Mouse (Mus musculus) ES-E14 (cell line): ENCODE results near the gene Kcnk12. TPM values are rescaled to one million over a fixed set of nuclear protein-coding genes. Genes with fewer than 3 reads are reported as not detected.

Experiments
- DNase-seq: peaks from one replicate; pipeline ENCODE4 v3.0.0-alpha.2; 2013; ENCODE audit warnings: low read depth, low spot score
- H3K27ac ChIP-seq: 2 replicates; pipeline ENCODE4 v1.5.1; 2012; ENCODE audit warnings: low read depth, mild to moderate bottlenecking, low read length, moderate library complexity, mixed read lengths; ENCODE audit not compliant: poor library complexity, insufficient read depth, severe bottlenecking
- H3K36me3 ChIP-seq: 2 replicates; pipeline ENCODE4 v1.6.1; 2012; ENCODE audit warnings: mild to moderate bottlenecking, low read length, moderate library complexity, mixed read lengths; ENCODE audit not compliant: control insufficient read depth, poor library complexity, insufficient read depth, severe bottlenecking
- H3K4me1 ChIP-seq, 2 experiments: fragments of 150-350 bp in 1 of 2; sonication (generic) in 1 of 2; 2 replicates each; pipeline ENCODE4 v1.6.1; 2012; ENCODE audit warnings: low read length in 2 of 2, mild to moderate bottlenecking in 1 of 2, mixed read lengths in 1 of 2; ENCODE audit not compliant: control insufficient read depth in 2 of 2, insufficient read depth in 2 of 2, poor library complexity in 1 of 2
- H3K4me3 ChIP-seq, 2 experiments: fragments of 150-350 bp in 1 of 2; sonication (generic) in 1 of 2; 2 replicates each; pipeline ENCODE4 v1.5.1; 2012; ENCODE audit warnings: low read length in 2 of 2, low read depth in 1 of 2, mild to moderate bottlenecking in 1 of 2, mixed read lengths in 1 of 2; ENCODE audit not compliant: insufficient read depth in 1 of 2, poor library complexity in 1 of 2, severe bottlenecking in 1 of 2
- H3K9ac ChIP-seq: 2 replicates; pipeline ENCODE4 v1.6.1; 2012; ENCODE audit warnings: low read depth, mild to moderate bottlenecking, low read length, mixed read lengths; ENCODE audit not compliant: poor library complexity, insufficient read depth, severe bottlenecking
- H3K9me3 ChIP-seq: fragments of 150-350 bp; sonication (generic); 2 replicates; pipeline ENCODE4 v1.6.1; 2012; ENCODE audit warnings: low read depth, mild to moderate bottlenecking, low read length; ENCODE audit not compliant: control insufficient read depth, insufficient read depth
- CHD2 ChIP-seq: IDR thresholded peaks from 2 replicates; pipeline ENCODE4 v1.6.1; 2014; ENCODE audit warnings: mild to moderate bottlenecking, low read depth, low read length, inconsistent platforms
- HCFC1 ChIP-seq: IDR thresholded peaks from 2 replicates; pipeline ENCODE4 v1.6.1; 2012; ENCODE audit warnings: low read length, inconsistent platforms, borderline replicate concordance; ENCODE audit not compliant: insufficient read depth
- MAFK ChIP-seq: IDR thresholded peaks from 2 replicates; pipeline ENCODE4 v1.6.1; 2014; ENCODE audit warnings: mild to moderate bottlenecking, low read depth, low read length, inconsistent platforms; ENCODE audit not compliant: insufficient read depth
- ZC3H11A ChIP-seq: IDR thresholded peaks from 2 replicates; pipeline ENCODE4 v1.6.1; 2012; ENCODE audit warnings: low read depth, mild to moderate bottlenecking, inconsistent platforms, low read length, borderline replicate concordance
- ZNF384 ChIP-seq: IDR thresholded peaks from 2 replicates; pipeline ENCODE4 v1.6.1; 2012; ENCODE audit warnings: low read depth, low read length, inconsistent platforms
- in situ Hi-C, 2 experiments: fragments of 600-800 bp; cut with MboI; formaldehyde crosslinking; loops; one replicate each; pipeline ENCODE4 v1.15.1; 2025; ENCODE audit warnings: low sequenced_read_pairs in 2 of 2, inconsistent platforms in 1 of 2; ENCODE audit not compliant: unreplicated experiment in 2 of 2
- total RNA-seq: library from RNA; depleted of rRNA; stranded (reverse); fragments of 300-350 nt; gene quantifications from 2 replicates; pipeline ENCODE4 v1.2.3, GENCODE M21; 2012

Kcnk12 gene
- total RNA-seq, 1 experiment: 1.8 TPM

GRCm38 (mm10) chr17:87794801-87795200, 3.0 kb downstream of the Kcnk12 start:
- no peak overlapping the region for H3K9ac ChIP-seq
- no peak overlapping the region for H3K27ac ChIP-seq
- peaks cover 1 to 2% of the 10 kb centered on the region in 2 experiments; a peak in 1 of 4 replicates for H3K4me1 ChIP-seq
- H3K9me3 ChIP-seq: no peaks in the 10 kb centered on the region
- no peak for DNase-seq
- TF ChIP-seq ZNF384 (no peak), MAFK (no peak), CHD2 (no peak), HCFC1 (no peak), ZC3H11A (no peak)
- no peaks in the 10 kb centered on the region for H3K36me3 ChIP-seq
- H3K4me3 ChIP-seq: no peak overlapping the region
- in situ Hi-C loops: no loop called here

- Histone ChIP-seq H3K36me3 (no peaks in the 10 kb centered on the region), H3K4me1 (0 out of 4 replicates have a peak, but pooled peaks cover 1 to 2% of the 10 kb centered on the region in 2 experiments), H3K27ac (no peak overlapping the region), H3K4me3 (no peak overlapping the region), H3K9me3 (no peaks in the 10 kb centered on the region), H3K9ac (no peak overlapping the region)
- in situ Hi-C loops: no loop called here
- TF ChIP-seq HCFC1: no peak
- no peak for TF ChIP-seq MAFK
- no peak for TF ChIP-seq ZNF384
- no peak for TF ChIP-seq ZC3H11A
- TF ChIP-seq CHD2: no peak
- DNase-seq: no peak
These were observed 4.5 kb downstream of the Kcnk12 start for GRCm38 (mm10) chr17:87793331-87793730.

- H3K9ac ChIP-seq: no peak overlapping the region
- no peaks in the 10 kb centered on the region for H3K36me3 ChIP-seq
- TF ChIP-seq ZNF384: no peak
- no peak for TF ChIP-seq MAFK
- no peak for TF ChIP-seq ZC3H11A
- no peak for TF ChIP-seq CHD2
- no peak for TF ChIP-seq HCFC1
- DNase-seq: no peak
- no peak overlapping the region for H3K4me3 ChIP-seq
- 0 out of 4 replicates have a peak, but pooled peaks cover 1 to 2% of the 10 kb centered on the region in 2 experiments for H3K4me1 ChIP-seq
- H3K9me3 ChIP-seq: no peaks in the 10 kb centered on the region
- no peak overlapping the region for H3K27ac ChIP-seq
- in situ Hi-C loops: no loop called here
These were observed 5.0 kb downstream of the Kcnk12 start for GRCm38 (mm10) chr17:87792623-87793315.

- no peak overlapping the region for H3K9ac ChIP-seq
- H3K4me1 ChIP-seq: 0 out of 4 replicates have a peak, but pooled peaks cover 1 to 2% of the 10 kb centered on the region in 2 experiments
- DNase-seq: no peak
- H3K4me3 ChIP-seq: no peak overlapping the region
- H3K27ac ChIP-seq: no peak overlapping the region
- in situ Hi-C loops: no loop called here
- no peaks in the 10 kb centered on the region for H3K36me3 ChIP-seq
- no peaks in the 10 kb centered on the region for H3K9me3 ChIP-seq
- no peak for TF ChIP-seq ZC3H11A
- peak; percentile 97 for TF ChIP-seq MAFK
- no peak for TF ChIP-seq HCFC1
These were observed 6.2 kb downstream of the Kcnk12 start for GRCm38 (mm10) chr17:87791517-87792098.

- no peaks in the 10 kb centered on the region for H3K9me3 ChIP-seq
- H3K27ac ChIP-seq: no peak overlapping the region
- H3K4me3 ChIP-seq: no peak overlapping the region
- H3K4me1 ChIP-seq: no peaks in the 10 kb centered on the region
- TF ChIP-seq ZC3H11A (no peak), CHD2 (no peak), HCFC1 (no peak), MAFK (no peak)
- no peak overlapping the region for H3K9ac ChIP-seq
- no peak for DNase-seq
- in situ Hi-C loops: no loop called here
- H3K36me3 ChIP-seq: no peaks in the 10 kb centered on the region
These were observed 7.1 kb downstream of the Kcnk12 start for GRCm38 (mm10) chr17:87790661-87791060.
